Mouse (Mus musculus) heart, postnatal 14 days (tissue): ENCODE measurements at regions not wholly inside any gene's neighbourhood (a gene's known extent, or its start where the extent isn't known, plus 50 kb on each side); places are given as distances from the start of the nearest gene placed in this dataset.

Source experiments
- DNase-seq, 2 experiments: peaks; one replicate each; pipeline ENCODE4 v3.0.0; 2021 to 2022
- intact Hi-C: fragments of 180-260 bp; cut with DNase I; formaldehyde crosslinking; loops from one replicate; pipeline ENCODE4 v1.15.1; 2025

DNA sequence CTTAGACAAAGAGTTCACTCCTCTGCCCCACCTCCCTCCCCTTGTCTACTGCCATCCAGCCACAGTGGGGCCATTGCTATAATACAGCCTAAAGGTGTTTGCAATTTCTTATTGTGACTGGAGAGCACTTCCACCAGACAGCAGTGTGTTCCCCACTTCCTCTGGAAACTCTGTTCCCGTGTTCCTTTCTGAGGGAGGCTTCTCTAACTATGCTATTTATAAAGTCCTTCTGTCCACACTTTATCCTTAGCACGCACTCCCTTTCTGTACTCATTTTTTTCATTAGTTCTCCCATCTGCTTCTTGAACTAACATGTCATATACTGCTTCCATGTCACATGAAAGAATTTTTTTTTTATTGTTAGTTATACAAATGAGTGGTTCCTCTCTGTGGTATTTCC is 52.0 kb upstream of the 4930432M17Rik start:
- no peak for DNase-seq
- intact Hi-C loops: no loop called here

GRCm38 (mm10) chr3:121618161-121618560 is 52.4 kb upstream of the 4930432M17Rik start:
- intact Hi-C loops: no loop called here
- no peak for DNase-seq

- intact Hi-C loops: no loop called here
- DNase-seq: no peak
These were observed 53.2 kb upstream of the 4930432M17Rik start for GRCm38 (mm10) chr3:121617351-121617750.

DNA sequence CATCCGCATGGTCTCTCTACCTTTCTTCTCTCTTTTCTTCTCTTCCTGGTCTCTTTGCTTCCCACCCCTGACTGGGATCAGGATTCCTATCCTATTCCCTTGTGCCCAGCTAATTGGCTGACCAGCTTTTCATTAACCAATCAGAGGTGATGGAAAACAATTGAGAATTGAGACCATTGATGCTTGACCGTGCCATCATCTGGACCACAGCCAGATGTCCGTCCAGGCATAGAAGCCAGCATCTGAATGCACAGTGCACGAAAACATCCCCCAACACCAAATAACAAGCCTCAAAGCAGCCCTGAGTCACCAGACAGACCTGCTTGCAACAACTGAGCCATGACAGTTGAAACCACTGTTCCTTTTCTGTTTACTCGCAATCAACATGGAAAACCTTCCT is 54.5 kb upstream of the 4930432M17Rik start:
- intact Hi-C loops: no loop called here
- no peak for DNase-seq

DNA sequence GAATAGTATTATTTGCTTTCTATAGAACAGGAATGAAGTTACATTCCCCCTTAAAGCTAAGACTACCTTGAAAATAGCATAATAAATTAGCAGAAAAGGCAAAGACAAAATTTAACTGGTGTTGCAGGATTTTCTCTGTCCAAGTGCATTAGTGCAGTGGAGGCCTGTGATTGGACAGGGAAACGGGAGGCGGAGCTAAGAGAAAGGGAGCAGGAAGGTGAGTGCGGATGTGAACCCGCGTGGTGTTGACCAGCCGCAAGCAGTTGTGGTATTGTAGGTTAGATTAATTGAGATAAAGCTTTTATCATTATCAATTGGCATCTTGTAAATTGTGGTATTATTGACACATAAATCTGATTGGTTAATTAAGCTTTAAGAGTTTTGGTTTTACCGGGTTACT is 55.8 kb upstream of the 4930432M17Rik start:
- intact Hi-C loops: no loop called here
- DNase-seq: no peak

DNA sequence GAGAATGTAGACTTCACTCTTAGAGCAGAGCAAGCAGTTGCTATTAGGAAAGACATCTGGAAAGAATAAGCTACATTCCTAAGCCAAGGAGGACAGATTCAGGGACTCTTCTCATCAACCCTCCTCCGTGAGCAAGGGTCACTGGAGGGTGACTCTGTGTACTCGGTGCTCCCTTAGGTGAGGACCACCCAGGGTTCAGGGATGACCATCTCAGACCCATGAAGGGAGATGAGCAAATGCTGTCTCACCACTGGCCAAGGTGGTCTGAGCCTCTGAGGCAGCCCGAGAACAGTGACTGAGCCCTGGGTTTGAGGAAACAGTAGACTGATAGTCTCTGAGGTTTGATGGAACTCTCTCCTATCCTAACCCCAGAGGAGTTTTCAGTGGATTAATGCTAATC is 57.3 kb upstream of the 4930432M17Rik start:
- intact Hi-C loops: no loop called here
- DNase-seq: no peak

DNA sequence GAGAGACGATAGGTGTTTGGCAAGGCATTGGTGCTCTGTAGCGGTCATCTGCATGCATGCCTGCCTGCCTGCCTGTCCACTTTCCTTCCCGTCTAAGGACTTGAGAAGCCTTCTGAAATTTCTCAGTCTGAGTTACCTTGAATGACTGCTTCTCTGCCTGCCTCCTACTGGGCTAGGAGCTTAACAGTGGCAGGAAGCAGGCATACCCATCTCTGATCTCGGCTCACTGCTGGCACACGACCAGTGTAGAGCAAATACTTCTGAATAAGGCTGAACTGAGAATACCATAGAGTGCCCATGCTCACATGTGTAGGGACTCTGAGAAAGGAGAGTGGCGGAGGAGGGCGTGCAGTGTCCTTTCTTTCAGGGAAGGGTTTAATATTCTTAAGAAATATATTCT is 60.7 kb upstream of the 4930432M17Rik start:
- intact Hi-C loops: no loop called here
- no peak for DNase-seq

DNA sequence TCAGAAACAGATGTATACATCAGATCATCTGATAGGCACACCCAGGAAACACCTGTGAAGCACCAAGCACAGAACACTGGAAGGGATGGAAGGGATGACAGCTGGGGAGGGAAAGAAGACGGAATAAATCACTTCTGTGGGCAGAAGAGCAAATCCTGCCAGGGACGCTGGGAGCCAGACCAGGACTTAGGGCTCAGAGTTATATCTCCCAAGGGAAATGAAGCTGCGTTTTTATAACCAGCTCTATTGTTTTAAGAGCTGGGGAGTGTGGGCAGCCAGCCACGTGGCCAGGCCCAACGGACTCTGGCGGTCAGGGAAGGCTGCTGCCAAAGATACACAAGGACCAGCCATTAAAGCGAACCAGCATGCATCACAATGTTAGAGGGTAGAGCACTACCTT is 61.5 kb upstream of the 4930432M17Rik start:
- intact Hi-C loops: no loop called here

DNA sequence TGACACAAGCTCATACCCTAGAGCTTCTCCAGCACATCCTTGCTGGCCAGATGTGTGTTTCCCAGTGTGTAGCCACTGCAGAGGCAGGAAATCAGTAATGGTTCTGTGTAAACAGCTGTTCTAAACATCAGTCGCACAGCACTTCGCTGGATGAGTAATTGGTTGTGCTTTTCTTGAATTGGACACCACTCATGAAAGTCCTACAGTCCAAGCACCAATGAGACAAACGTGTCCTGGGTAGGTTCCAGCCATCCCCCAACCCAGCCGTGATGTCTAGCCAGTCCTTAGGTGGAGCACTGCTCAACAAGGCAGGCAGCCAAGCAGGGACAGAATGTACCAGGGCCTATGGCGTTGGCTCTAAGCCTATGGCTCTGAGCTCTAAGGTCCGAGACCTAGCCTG is 65.8 kb upstream of the 4930432M17Rik start:
- intact Hi-C loops: no loop called here
- peak in 1 of 2 experiments; percentile 7 for DNase-seq

More for the DNA sequence above, 61.5 kb upstream of the 4930432M17Rik start:
- peak; percentile 44 to 45 for DNase-seq

DNA sequence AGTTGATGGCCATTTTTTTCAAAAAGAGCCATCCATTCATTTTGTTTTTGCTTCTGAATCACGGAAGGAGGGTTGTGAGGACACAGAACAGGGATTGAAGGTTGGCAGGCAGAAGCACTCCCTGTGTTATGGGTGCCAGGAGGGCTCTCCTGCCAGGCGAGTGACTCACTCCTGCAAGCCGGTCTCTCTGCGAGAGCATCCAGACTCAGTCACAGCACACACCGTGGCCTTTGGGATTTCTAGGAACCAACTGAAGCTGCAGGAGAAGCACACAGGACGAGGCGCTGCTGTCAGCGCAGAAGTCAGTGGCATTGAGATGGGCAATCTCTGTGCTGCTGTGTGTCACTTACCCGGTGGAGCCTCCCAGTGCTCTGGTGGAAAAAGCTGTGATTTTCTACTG is 66.5 kb upstream of the 4930432M17Rik start:
- DNase-seq: peak in 1 of 2 experiments; percentile 17
- intact Hi-C loops: no loop called here

DNA sequence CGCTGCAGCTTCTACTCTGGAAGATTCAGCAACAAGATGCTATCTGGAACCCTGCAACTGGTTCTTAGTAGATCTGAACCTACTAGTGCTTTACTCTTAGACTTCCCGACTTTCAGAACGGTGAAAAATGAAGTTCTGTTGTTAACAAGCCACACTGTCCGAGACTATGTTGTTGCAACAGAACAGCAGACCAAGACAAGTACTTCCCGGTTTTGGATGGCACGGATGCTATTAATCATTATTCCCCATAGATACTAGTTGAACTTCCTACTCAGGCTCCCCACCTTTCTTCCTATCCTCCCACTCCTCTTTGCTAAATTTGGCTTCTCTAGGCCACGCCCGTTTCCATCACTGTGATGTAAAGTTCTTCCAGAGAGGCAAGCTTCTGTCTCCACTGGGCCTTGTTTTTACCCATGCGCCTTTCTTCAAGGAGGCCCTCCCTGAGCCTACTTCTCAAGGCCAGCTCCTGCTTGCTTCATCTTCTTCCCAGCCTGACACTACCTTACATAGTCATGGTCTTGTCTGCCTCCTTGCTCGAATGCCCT is 67.7 kb upstream of the 4930432M17Rik start:
- intact Hi-C loops: no loop called here
- DNase-seq: no peak

DNA sequence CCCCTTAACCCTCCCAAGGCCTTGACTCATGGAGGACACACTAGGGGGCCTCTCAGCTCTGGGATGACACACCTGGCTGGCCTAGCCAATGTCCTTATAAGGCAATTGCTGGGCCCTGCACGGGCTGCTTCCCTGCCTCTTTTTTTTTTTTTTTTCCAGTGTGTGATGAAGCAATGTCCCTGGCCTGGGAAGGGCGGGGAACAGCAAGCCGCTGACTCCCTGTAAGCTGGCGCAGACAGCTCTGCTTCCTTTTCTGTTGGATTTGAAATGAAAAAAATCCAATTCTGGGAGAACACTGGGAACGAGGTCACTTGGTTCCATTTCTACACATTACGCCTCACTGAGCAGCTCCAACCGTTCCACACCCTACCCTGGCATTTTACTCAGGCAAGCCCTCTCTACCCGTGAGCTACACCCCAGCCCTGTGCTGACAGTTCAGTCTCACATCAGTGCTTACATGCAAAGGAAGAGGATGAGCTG is 68.4 kb upstream of the 4930432M17Rik start:
- intact Hi-C loops: no loop called here
- peak; percentile 25 to 32 for DNase-seq

- intact Hi-C loops: no loop called here
- DNase-seq: no peak
These were observed 68.6 kb upstream of the Slc44a3 start for GRCm38 (mm10) chr3:121600841-121601240.

DNA sequence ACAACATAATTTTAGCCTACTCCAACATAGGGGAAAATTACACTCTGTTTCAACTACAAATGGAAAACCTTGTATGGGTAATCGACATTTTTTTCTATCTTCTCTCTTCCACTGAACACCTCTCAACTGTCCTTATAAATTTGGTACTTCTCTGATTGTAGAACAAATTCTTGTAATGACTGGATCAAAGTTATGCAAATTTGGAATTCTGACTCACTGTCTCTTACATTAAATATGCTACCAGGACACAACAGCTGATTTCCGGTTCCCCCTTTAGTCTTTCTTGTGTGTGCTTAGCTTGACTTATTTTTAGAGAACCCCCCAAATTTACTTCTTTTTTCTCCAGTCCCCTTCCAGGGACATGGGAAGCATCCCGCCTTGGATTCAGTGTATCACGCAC is 68.2 kb upstream of the Slc44a3 start:
- no peak for DNase-seq
- intact Hi-C loops: no loop called here

DNA sequence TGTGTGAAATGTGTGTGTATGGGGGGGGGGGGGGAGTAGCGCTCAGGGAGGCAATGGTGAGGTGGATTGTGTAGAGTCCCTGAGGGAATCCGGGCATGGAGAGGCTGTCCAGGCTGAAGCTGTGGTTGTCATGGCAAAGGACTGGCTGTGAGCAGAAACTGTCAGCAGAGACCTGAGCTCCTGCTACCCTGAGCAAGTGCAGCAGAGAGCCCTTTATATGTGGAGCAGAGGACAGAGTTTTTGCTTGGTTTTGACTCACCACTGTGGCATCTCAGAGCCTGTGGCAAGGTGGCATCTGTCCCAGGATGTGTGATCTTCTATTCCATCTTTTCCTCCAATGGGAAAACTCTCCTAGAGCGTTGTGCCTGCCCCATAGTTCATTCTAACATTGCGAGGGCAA is 65.8 kb upstream of the Slc44a3 start:
- intact Hi-C loops: no loop called here
- no peak for DNase-seq

- no peak for DNase-seq
- intact Hi-C loops: no loop called here
These were observed 65.0 kb upstream of the Slc44a3 start for GRCm38 (mm10) chr3:121597203-121597602.

DNA sequence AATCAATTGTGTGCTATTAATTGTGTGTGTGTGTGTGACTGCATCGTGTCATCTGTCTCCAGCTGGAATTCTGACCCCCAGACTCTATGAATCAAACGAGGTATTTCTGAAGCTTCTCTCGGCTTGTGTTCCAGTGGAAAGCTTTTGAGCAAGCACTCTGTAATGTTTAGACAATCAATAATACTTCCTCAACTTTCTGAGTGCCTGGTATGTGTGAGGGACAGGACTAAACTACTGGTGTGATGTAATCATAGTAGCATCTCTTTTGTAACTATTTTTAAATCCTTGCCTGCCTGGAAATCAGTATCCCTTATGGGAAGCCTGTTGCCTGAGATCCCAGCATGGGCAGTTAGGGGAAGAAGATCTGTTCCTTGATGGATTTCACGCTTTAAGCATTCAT is 62.4 kb upstream of the Slc44a3 start:
- DNase-seq: no peak
- intact Hi-C loops: no loop called here

DNA sequence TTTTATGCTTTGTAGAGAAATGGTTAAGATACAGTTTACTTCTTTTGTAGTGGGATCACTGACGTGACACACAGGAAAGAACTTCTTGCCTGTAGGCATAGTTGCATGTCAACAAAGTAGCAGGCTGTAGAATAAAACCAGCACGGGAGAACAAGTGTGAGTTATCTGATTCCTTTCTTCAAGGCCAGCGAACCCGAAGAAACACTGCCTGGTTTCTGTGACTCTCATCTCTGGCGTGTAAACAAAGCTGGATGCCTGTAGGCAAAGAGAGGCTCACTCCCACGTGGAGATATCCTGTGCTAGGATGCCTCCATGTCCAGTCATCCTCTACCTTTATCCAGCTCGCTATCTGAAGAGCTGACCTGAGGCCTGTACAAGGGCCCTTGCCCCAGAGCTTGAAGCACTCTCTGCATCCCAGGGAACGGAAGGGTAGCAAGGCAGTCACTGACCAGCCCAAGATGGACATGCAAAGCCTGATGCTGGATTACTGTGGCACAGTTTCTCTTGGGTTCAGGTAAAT is 61.5 kb upstream of the Slc44a3 start:
- intact Hi-C loops: no loop called here
- no peak for DNase-seq

DNA sequence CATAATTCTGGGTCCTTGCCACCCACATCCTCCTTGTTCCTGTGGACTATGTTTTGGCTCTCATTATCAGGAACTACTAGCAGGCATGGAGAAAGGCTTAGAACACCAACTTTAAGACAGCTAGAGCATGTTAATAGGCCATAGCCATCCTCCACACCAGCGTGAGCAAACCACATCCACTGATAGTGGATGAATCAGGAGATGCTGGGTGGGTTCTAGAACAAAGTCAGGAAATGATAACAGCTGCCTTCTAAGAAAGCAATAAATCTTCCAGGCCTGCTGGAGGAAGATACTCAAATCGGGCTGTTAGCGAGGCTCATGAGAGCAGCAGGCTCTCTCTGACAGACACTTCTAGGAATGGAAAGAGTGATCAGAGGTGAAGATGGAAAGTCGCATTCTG is 60.9 kb upstream of the Slc44a3 start:
- no peak for DNase-seq
- intact Hi-C loops: no loop called here

DNA sequence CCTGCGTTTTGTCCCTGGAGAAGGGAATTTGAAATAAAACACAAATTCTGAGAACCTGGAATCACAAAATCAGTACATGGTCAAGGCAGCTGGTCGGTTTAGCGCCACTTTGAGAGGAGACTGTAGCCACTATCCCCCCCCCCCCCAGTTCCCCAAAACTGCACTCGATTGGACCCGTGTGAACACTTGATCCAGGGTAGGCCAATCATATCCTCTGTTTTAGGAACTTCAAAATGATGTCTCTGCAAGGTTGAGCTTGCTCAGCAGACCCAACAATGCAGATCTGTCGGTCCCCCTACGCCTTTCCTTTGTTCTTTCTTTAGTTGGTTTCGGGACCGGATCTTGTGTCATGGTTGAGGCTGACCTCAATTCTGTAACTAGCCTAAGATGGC is 57.3 kb upstream of the Slc44a3 start:
- DNase-seq: no peak
- intact Hi-C loops: no loop called here

DNA sequence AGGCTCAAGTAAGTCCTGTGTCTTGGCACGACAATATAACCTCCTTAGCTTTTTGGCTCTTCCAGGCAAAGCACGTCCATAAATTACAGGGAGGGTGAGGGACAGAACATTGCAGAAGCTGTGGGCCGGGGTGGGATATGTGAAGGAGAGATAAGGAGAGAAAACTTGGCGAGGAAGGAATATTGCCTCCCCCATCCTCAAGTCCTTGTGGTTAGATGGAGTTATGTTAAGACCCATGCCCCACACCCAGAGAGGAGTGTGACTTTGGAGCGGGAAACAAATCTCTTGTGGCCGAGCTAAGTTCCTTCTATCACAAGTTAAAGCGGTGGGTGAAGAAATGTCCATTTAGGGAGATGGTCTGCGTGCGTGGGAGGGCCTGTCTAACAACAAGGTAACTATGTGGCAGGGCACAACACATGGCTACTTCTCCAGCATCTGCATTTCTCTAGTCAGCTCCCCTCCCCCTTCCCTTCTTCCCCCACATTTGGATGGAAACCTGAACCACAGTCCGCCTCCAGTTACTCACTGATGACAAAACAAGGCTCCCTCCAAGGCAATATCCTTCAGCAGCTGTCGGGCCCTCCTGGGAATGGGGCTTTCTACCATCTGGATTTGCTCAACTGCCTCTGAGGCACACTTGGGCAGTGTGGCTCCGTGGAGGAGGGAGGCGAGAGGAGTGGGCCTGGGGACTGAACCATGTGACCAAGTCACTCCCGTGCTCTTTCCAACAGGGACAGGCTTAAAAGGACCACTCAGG is 56.7 kb upstream of the Slc44a3 start:
- peak; percentile 74 to 77 for DNase-seq
- intact Hi-C loops: no loop called here

GRCm38 (mm10) chr3:121585306-121585705 is 53.1 kb upstream of the Slc44a3 start:
- intact Hi-C loops: no loop called here
- DNase-seq: no peak
